Mouse (Mus musculus): ENCODE measurements around the gene Cap2.

GRCm38 (mm10) chr13:46548132-46548531 lies 46.5 kb downstream of the Cap2 start:
- TF ChIP-seq POLR2A (IDR thresholded peaks at IDR 0.05; ENCODE audit: low read depth, low read length): no peak
- TF ChIP-seq CTCF (IDR thresholded peaks at IDR 0.05; ENCODE audit: extremely low read depth, insufficient read depth, insufficient read length, insufficient replicate concordance): no peak
